Mouse (Mus musculus): ENCODE data around the gene Cbln1.

The Cbln1 gene

GRCm38 (mm10) chr8:87469931-87470833 is 2.2 kb downstream of the Cbln1 start:
- DNase-seq (ENCODE audit: low spot score) = no peak

DNA sequence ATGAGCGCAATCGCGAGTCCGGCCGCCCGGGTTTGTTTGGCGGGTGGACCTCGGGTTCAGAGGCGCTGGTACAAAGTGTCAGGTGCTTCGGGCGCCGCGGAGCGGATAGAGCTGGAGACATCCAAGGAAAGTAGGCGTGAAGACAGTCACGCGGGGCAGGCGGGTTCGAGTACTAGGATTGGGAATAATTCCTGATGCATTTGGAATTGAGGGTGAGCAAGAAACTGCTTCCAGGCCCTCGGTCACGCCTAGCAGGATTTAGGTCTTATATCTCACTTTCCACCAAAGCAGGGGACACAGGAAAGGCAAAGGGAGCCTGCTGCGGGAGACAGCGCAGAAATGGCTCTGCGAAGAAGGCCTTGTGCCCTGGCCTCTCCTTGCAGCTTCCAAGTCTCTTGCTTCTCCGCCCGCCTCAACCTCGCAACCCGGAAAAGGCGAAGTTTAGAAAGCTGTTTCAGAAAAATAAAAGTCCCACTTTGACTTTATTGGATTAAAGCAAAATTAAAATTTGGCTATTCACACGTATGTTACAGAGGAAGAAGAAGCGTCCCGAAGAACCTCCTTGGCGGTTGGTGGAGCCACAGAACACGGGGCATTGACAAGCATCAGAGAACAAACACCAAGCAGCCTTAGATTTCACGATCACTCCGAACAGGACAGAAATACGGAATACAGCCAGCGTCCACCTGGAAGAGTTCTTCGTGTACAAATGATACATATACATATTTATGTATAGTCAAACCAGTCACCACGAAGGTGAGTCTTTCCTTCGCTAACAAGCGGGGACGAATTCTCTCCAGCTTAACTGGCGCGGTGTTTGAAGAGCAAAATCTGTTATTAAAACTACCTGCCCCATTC is 3.2 kb downstream of the Cbln1 start:
- DNase-seq (ENCODE audit: low spot score) = no peak

- no peak for DNase-seq (ENCODE audit: low spot score)
Observed at GRCm38 (mm10) chr8:87468416-87468957, 3.9 kb downstream of the Cbln1 start.

GRCm38 (mm10) chr8:87467906-87468305 is 4.5 kb downstream of the Cbln1 start:
- no peak for DNase-seq (ENCODE audit: low spot score)

- DNase-seq (ENCODE audit: low spot score) = no peak
Observed at GRCm38 (mm10) chr8:87466936-87467602, 5.3 kb downstream of the Cbln1 start.

DNA sequence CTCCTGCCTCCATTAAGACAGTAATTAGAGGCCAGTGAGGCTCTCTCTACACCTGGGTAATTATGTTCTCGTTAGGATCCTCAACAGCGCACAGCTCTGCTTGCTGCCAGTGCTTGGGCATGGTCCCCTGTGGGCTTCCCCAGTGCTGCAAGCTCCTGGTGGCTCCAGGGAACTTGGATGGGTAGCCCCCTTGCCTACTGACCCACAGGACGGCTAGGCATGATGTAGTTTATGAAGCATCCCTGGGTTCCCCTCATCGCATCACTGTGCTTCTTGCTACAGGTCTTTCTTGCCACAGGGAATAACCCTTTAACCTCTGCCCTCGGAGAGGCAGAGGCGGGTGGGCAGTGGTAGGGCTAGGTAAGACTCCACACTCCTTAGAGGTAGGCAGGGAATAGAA is 6.1 kb downstream of the Cbln1 start:
- DNase-seq (ENCODE audit: low spot score) = no peak

DNA sequence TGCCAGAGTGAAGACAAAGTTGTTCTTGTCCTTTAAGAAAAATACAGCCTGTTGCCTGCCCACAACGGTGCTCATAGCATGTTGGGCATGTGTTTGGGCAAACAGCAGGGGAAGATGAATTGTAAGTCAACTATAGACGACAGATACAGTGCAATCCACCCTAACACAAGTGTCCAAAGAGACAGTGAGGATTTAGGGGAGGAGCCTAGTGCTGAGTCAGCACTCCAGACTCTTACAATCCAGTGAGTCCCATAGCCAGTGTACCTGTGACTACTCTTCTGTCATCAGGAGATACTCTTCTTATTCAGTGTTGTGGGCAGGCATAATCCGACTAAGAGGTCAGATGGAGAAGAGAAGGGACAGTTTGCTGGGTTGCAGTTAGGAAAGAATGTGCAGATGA is 8.0 kb downstream of the Cbln1 start:
- no peak for DNase-seq (ENCODE audit: low spot score)

DNA sequence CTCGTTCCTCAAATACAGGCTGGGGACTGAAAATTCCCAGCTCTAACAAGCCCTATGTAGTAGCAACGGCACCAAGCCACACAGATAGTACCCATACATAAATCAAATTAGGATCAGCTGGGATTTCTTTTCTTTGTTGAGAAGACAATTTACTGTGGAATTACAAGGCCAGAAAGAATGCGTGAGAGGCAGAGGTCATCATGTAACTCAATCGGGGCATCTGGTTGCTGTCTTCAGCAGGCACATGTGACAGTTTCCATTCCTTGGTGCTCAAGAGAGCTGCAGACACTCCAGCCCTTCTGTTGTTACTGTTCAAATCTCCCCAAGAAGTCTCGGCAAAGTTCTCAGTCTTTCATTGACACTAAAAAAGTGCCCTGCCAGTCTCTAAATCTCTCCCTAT is 10.6 kb downstream of the Cbln1 start:
- no peak for DNase-seq (ENCODE audit: low spot score)

DNA sequence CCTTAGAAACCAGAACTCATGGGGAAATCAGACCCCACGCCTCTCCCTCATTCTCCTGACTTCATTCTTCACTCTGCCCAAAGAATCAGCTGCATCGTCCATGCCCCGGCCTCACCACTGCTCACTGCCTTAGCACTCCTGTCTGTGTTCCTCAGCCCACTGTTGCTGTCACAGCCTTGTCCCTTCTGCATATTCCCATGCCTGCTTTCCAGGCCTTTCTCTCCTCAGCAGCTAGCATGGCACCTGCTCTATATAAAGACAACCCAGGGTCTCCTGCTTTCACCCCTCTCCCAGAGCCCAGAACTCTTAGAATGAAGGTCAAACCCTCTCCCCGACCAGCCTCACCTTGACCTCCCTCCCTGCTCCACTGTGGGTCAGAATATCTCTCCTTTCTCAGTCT is 15.5 kb downstream of the Cbln1 start:
- DNase-seq (ENCODE audit: low spot score) = no peak

- no peak for DNase-seq (ENCODE audit: low spot score)
Observed at GRCm38 (mm10) chr8:87452815-87453214, 19.6 kb downstream of the Cbln1 start.

- no peak for DNase-seq (ENCODE audit: low spot score)
Observed at GRCm38 (mm10) chr8:87451737-87452136, 20.7 kb downstream of the Cbln1 start.

- DNase-seq (ENCODE audit: low spot score) = no peak
Observed at GRCm38 (mm10) chr8:87434592-87434991, 37.8 kb downstream of the Cbln1 start.

DNA sequence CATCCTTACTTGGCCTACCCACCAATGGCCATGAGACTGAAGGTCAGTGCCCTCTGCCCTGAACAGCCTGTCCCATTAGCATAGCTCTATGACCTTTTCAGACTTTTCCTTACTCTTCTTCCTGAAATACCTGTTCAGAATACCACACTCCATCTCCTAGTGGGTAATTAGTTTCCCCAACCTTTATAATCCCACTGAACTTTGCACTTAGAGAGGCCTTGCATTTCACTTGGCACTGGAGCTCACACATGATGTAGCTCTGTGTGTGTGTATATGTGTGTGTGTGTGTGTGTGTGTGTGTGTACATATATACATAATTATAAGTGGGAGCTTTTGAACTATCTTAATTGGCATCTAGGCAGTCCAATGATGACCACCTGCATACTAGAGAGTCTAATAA is 45.2 kb downstream of the Cbln1 start:
- no peak for DNase-seq (ENCODE audit: low spot score)

DNA sequence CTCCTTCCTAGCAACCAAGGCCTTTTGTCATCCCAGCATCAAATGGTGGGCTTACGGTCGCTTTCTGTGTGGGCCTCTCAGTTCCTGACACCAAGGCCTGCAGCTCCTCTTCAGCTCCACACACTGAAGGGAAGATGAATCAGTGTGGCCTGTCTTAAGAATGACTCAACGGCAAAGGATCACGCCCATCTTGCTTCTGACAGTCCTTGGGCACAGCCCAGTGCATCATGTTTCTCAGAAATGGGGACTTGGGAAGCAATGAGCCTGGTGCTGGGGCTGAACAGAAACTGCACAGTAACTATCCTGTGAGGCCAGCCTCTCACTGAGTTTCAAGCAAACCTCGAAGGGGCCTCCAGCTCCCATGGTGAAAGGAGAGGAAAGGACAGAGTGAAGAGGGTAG is 47.7 kb downstream of the Cbln1 start:
- no peak for DNase-seq (ENCODE audit: low spot score)

DNA sequence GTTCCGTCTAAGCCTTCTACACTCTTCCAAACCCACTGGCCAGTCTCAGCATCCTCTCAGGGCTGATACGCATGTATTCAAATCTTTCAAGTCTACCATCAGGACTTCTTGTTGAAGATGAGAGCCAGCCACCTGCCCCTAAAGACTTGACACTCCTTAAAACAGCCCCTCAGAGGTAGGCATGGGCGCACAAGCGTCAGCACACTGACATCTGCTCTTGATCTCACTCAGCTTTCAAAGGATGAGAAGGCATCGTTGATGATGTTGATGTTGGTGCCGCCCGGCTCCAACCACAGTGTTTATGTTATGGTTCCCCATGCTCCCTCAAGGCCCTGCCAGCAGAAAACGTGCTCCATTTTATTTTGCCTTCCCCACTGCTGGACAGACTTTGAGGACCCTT is 50.7 kb downstream of the Cbln1 start:
- DNase-seq (ENCODE audit: low spot score) = no peak
